Mouse (Mus musculus): ENCODE results near the gene Dexi.

The Dexi gene

DNA sequence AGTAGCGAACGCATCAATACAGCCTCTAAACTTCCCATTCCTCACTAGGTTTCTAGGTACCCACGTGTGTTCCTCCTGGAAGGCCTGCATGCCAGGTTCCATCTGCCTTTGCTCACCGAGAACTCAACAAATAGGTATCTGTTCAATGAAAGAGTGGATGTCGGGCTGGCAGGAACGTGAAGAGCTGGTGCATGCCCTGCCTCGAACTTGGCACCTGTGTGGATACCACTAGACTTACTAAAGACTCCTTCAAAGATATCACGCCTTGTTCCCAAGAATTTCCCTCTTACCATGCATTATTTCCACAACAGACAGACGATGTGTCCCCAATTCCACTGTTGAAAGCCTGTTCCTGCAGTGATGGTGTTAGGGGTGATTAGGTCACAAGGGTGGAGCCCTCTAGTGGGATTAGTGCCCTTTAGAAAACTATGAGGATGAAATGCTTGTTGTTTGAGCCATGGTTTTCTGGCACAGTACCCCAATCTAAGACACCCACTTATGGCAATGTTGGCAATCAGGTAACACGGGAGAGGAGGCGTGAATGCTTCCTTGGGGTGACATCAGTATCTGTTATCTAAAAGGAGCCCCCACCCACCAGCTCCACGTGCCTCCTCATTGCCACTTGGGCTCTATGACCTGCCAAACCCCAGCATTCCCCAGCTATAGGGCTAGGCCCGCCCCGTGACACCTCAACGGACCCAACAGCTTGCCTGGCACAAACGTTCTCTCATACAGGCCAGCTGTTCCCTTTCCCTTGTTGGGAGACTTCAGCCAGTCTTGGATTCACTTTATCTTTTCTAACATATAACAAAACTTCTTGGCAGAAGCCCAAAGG lies 1.9 kb downstream of the Dexi start:
- DNase-seq = no peak

DNA sequence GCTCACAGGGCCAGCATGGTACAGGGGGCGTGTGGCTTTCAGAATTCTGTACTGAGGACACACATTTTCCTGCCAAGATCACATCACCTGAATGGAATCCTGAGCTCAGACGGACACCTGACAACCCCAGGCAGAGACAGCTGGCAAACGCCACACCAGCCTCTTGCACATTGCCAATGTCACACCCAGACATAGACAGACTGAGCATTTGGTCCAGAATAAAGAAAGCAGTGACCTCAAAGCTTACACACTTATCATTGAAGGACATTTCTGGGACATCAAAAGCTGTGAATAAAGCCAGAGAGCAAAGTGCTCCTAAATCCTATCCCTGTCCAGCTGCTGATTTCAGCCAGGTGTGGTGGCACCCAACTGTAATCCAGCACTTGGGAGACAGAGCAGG lies 5.9 kb downstream of the Dexi start:
- DNase-seq = no peak

DNA sequence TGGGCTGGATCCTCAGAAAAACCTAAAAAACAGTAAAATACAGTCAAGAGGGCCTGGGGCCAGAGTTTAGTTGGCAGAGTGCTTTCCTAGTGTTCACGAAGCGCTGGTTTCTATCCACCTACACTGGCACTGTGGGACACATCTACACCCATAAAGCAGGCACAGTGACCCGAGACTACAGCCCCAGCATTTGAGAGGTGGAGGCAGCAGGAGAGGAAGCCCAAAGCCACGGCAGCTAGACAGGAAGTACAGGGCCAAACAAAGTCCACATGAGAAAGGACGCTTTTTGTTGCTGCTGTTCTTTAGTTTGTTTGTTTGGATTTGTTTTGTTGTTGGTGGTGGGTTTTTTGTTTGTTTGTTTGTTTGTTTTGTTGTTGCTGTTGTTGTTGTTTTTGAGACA lies 6.5 kb downstream of the Dexi start:
- DNase-seq = no peak

DNA sequence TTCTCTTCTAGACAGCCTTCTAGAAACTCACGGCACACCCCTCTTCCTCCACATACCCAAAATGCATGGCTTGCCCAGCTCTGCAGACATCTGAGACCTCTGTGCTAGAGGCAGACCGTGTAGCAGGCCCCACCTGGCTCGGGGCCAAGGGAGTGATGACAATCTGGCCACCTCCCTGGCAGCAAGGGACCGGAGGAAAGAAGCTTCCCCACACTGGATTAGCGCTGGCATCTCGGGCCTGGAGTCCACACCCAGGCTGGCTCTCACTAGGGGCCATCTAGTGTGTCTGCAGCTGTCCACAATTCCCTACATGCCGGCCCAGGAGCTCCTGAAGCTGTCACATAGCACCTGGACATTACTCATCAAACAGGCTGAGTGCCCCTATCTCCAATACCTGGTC lies 8.3 kb downstream of the Dexi start:
- no peak for DNase-seq

DNA sequence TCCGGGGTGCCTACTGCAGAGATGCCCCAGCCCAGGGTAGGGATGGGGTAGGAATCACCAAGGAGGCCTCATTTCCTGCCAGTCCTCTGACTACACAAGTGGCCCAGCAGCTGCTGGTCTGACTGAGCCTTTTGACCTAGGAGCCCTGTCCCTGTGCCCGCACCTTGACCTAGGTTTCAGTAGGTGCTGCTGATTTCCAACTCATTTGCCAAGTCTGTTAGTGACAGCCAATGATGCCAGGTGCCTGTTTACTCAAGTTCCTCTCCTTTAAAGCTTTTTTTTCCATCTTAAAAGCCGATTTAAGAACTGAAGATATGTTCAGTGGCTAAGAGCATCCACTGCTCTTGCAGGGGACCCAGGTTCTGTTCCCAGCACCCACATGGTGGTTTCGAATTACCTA lies 9.1 kb downstream of the Dexi start:
- no peak for DNase-seq

DNA sequence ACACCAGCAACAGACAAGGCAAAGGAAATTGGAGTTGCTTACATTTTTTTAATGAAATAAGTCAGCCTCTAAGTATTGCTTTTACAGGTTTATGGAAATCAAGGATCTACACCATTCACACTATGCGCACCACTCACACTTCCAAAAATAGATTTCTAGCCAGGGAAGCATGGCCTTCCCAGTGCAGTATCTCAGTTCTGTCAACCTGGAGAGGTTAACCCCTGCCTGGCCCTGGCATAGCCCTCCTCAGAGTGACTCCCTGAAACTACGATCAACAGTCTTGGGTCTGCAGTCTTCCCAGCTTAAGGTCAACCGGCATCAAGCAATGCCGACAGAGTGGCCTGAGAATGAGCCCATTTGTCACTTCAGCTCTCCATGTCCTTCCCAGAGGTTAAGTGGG lies 12.7 kb downstream of the Dexi start:
- DNase-seq = no peak

DNA sequence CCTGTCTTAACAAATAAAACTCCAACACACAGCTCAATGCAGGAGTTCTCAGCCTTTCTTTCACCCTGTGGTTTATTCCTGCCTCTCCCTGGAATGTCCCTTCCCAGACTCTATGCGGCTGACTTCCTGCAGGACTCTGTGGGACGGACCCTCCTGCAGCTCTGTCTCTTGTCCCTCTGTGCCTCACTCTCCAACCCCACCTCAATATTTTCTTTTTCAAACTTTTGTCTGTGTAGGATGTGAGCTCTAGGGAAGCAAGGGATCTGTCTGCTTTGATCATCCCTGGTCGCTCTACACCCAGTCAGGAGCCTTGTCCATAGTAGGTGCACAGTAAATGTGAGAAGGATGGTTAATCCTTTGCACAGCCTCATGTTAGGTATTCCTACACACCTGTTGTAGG lies 14.5 kb downstream of the Dexi start:
- DNase-seq = no peak

DNA sequence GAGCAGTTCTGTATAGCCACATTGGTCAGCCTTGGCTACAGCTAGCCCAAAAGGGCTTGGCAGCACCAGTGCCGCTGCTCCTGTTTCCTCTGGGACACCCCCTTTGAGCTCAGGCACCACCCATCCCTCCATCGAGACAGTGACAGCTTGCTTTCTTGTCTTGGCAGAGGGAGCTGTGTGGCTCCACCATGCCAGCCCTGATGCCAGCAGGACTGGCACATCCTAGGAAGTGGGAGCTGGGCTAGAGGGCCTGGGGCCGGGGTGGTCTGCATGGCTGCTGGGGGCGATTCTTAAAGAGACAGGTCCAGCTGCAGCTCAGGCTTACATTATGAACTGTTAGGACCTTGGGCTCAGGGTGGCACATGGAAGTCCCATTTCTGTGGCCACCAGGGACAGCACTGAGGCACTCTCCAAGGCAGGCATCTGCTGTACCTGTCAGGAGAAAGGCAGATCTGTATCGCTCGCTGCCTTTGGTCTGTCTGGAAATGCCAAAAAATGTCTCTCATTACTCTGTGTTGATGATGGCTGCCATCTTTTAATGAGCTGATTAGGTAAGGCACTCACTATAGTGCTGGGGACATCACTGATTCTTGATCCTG lies 15.7 kb downstream of the Dexi start:
- no peak for DNase-seq

DNA sequence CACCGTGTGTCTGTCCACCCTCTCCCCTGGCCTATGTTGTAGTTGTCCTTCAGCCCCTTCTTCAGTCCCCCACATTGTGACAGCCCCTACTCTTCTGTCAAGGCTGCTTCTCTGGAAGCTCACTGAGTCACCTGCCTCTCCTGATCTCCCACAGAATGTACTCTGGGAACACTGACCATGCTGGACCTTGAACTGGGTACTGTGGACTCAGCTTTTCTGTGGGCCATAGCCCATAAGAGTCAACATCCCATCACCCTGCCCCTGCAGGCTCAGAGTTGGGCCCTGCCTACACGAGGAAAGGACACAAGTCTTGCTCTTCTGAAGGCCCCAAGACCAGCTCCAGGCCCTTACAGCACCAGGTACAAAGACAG lies 17.3 kb downstream of the Dexi start:
- no peak for DNase-seq

DNA sequence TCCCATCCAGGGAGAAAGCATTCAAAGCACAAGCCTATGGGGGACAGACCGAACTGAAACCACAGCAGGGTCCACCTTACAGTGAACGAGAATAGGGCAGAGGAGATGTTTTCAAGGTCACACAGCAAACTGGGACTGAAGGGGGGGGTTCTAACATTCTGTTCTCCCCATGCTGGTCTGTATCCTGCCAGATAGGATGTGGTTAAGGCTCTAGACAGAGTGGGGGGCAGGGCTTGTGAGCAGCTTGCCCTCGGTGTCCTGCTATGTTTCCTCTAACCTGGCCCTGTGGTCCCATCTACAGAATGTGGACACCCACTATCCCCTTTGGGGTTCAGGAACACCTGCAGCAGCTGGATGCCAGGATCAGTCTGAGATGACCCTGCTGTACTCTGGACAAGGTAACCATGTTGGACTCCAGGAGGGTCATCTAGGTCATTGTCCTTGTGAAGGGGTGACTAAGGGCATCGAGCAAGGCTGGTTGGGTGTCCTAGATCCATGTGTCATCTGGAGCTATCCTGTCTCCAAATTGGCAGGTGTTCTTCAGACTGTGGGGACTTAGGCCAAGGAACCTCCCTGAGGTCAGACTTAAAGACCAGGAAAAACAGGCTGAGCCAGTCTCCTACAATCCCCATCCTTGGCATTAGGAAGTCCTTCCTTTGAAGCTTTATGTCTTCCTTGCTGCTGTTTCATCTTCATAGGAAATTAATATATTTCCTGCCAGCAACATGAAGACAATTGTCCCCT lies 17.8 kb downstream of the Dexi start:
- DNase-seq = no peak

DNA sequence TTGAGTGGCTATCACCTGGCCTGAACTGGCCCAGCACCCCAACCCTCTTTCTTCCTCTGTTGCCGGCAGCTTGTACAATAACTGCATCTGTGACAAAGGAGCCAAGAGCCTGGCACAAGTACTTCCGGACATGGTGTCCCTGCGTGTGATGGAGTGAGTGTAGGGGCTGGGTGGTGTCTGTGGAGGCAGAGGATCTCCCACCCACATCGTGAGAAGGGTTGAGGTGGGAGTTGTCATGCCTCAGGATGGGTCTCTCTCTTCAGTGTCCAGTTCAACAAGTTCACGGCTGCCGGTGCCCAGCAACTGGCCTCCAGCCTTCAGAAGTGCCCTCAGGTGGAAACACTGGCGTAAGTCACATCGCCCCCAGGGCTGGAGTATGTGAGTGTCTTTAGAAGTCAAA lies 19.2 kb downstream of the Dexi start:
- DNase-seq = no peak

DNA sequence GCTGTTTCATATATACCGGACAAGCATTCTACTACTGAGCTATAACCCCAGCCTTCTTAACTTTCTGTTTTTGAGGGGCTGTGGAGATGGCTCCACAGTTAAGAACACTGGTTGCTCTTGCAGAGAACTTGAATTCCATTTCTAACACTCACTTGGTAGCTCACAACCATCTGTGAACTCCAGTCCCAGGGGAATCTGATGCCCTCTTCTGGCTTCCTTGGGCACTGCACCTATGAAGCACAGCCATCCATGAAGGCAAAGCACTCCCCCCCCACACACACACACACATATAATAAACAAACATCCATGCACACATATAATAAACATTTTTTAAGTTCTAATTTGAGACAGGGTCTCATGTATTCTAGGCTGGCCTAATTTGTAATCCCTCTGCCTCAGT lies 20.0 kb downstream of the Dexi start:
- peak; percentile 41 to 57 for DNase-seq

DNA sequence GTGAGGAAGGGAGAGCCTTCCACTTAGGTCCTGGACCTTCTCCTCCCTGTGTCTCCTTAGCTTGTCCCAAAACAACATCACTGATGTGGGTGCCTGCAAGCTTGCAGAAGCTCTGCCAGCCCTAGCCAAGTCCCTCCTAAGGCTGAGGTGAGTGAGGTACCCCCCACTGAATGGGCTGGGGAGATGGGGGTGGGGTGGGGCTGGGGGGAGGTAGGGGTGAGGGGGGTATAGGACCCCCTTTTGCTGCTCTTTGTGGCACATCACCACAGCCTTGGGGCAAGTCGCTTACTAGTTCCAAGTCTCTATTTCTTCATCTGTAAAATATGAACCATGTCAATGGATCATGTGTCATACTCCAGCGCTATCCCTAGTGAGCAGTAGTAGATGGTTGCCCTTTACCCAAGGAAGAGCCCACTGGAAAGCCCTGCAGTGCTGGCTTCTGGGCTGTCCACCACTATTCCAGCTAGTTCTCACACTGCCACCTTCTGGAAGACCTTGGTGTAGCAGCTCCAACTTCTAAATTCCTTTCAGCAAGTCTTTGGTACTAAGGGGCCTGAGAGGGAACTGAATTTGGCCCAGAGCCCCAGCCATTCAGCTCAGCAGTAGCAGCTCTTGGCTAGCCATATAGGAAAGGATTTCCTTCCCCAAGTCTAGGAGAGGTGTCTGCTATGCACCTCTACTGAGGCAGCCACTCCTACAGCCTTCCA lies 21.8 kb downstream of the Dexi start:
- no peak for DNase-seq

DNA sequence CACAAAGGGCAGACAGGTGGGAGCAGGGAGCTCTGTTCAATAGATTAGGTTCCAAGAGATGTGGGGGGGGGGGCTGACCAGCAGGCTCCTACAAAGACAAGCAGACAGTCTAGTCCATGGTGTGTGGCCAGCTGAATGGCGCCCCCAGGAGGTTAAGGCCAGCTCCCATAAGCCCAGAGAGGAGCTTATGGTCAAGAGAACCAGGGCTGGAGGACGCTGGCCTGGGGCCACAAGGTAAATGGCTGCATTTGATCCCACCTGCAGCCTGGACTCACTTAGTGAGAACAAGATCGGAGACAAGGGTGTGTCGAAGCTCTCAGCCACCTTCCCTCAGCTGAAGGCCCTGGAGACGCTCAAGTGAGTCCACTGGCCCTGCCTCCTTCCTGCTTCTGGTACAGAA lies 24.8 kb downstream of the Dexi start:
- DNase-seq = no peak

DNA sequence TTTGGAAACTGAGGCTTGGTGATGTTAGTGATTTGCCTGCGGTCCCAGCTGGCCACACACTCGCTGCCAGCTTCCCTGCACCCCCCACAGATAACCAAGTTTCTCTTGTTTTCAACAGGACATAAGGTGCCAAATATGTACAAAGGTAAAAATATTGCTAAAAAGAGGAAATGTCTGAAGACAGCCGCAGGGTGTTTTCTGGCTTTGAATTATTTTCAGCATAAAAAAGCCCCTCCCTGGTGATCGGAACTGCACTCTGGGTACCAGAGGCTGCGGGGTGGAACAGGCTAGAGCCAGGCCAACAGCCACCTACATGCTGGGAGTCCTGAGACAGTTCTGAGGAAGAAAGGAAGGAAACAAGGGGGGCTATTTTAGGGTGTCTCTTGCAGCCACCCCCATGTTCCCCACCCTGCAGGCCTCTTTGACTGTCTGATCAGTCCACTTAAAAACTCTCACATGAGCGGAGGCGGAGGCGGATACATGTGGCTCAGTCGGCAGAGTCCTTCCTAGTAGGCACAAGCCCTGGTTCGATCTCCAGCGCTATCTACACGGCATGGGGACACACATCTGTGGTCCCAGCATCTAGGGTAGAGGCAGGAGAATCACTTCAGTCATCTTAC lies 26.8 kb downstream of the Dexi start:
- no peak for DNase-seq

DNA sequence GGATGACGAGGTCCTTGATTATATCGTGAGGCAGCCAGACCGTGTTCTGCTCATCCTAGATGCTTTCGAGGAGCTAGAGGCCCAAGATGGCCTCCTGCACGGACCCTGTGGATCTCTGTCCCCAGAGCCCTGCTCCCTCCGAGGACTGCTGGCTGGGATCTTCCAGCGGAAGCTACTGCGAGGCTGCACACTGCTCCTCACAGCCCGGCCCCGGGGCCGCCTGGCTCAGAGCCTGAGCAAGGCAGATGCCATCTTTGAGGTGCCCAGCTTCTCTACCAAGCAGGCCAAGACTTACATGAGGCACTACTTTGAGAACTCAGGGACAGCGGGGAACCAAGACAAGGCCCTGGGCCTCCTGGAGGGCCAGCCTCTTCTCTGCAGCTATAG lies 31.7 kb downstream of the Dexi start:
- DNase-seq = no peak

DNA sequence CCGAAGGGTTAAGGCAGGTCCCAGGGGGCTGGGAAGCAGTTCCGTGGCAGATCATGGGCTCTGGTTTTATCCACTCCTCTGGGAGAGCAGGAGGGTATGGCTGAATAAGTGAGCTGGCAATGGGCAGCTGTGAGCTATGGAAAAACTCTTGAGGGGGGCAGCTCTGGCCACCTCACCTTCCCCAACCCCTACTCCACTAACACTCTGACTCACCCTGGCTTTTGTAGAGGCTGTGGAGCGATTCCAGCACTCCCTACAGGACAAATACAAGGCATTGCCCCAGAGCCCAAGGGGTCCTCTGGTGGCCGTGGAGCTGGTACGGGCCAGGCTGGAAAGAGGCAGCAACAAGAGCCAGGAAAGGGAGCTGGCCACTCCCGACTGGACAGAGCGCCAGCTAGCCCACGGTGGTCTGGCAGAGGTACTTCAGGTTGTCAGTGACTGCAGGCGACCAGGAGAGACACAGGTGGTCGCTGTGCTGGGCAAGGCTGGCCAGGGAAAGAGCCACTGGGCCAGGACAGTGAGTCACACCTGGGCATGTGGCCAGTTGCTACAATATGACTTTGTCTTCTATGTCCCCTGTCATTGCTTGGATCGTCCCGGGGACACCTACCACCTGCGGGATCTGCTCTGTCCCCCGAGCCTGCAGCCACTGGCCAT lies 32.2 kb downstream of the Dexi start:
- no peak for DNase-seq

DNA sequence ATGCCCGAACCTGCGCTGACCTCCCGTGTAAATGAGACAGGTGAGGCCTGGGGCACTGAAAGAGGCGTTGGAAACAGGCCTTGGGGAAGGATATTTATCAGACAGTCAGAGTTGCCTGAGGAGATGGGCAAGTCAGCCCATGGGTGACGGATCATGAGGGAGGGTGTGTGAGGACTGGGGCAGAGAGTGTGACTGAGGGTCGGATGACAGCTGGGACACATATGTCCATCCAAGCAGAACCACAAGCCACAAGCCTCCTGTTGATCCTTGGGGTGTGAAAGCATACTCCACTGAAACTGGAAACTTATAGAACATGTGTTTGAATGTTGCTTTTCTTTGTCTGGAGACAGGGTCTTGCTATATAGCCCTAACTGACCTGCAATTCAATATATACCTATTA lies 34.2 kb downstream of the Dexi start:
- DNase-seq = no peak

DNA sequence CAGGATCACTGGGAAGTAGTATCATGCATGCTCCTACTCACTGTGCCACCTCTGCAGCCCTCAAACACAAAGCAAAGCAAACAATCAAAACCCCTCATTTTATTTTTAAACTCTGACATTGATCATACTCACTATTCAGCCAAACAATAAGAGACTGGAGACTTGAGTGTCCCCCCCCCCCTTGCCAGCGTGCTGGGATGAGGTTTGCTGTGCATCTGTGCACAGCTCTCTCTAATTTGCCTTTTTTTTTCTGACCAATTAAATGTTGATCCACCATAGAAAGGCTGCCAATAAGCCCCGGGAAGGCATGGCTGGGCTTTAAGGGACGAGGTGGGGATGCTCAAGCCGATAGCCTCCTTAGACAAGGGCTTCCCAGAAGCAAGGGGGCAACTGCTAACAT lies 35.4 kb downstream of the Dexi start:
- no peak for DNase-seq

DNA sequence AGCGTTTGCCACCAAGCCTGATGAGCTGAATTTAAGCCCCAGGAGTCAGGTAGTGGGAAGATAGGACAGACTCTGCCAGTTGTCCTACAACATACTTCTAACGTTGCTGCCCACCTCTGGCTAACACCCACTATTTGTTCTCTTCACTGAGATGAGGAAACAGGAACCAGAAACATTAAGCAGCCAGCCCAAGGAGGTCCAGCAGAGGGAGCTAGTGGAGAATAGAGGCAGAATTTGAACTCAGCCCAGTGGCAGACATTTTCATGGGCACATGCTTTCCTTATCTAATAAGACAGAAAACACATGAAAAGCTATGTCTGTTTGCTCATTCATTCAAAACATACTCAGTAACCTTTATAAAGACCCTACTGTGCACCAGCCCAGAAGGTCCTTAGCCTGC lies 39.8 kb downstream of the Dexi start:
- DNase-seq = no peak

DNA sequence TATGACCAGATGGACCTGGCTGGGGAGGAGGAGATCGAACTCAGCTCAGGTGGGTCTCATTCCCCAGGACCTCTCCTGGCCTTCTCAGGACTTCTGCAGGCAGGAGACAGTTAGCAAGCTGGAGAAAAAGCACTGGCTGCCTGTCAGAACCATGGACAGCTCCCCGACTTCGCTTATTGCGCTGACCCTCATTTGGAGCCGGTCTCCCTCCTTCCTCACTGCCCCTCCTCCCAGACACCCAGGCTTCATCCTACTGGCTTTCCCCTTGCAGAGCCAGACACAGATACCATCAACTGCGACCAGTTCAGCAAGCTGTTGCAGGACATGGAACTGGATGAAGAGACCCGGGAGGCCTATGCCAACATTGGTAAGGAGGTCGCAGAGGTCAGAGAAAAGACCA lies 41.0 kb downstream of the Dexi start:
- no peak for DNase-seq

DNA sequence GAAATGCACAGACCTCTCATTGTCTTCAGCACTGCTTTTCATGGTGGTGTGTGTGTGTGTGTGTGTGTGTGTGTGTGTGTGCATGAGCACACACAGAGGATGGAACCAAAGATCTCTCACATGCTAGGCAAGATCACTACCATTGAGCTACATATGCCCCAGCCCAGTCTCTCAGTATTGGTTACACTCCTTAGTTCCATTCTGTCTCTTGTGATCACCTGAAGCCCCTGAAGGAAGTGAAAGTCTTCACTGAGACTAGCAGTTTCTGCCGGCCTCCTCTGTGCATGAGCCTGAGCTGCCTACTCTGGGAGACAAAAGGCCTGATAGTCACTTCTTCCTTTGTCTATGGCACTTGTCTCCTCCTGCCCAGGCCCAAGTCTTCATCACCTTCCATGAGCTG lies 43.7 kb downstream of the Dexi start:
- DNase-seq = no peak

All from thymus, adult 18-20 months (tissue).